Mouse (Mus musculus): Measurements from ENCODE around the gene Fgfr3.

GRCm38 (mm10) chr5:33721541-33722265 lies at the start of gene Fgfr3:
- TF ChIP-seq CTCF (IDR thresholded peaks at IDR 0.05; ENCODE audit: low read depth, low read length) (no peak), POLR2A (IDR thresholded peaks at IDR 0.05; ENCODE audit: borderline replicate concordance, low read depth, low read length) (no peak)
